Mouse (Mus musculus) stomach, embryonic 16.5 days (tissue): ENCODE results near the gene Rdh19. TPM values are rescaled to one million over a fixed set of nuclear protein-coding genes. Genes with fewer than 3 reads are reported as not detected.
"Not testable (repeated sequence)": the region's sequence is repeated elsewhere in the genome, so short reads cannot be mapped to it uniquely, and the experiment has no call there.

Source experiments
- ATAC-seq: fragments of 200-750 bp; cut with Nextera tagmentation; 2 replicates; pipeline ENCODE4 v1.8.0; 2017; ENCODE audit warnings: moderate number of reproducible peaks, moderate TSS enrichment; ENCODE audit not compliant: insufficient read depth, low FRiP score
- H3K27ac ChIP-seq: fragments of 300-500 bp; sonication (generic); 2 replicates; pipeline ENCODE4 v1.5.1; 2014; ENCODE audit warnings: low read length
- H3K27me3 ChIP-seq: fragments of 300-500 bp; sonication (generic); 2 replicates; pipeline ENCODE4 v1.6.1; 2014; ENCODE audit warnings: low read length, control low read depth, mixed read lengths; ENCODE audit not compliant: control insufficient read depth, insufficient read depth
- H3K36me3 ChIP-seq: fragments of 300-500 bp; sonication (generic); 2 replicates; pipeline ENCODE4 v1.6.1; 2014; ENCODE audit warnings: low read length; ENCODE audit not compliant: control insufficient read depth, insufficient read depth
- H3K4me1 ChIP-seq: fragments of 300-500 bp; sonication (generic); 2 replicates; pipeline ENCODE4 v1.6.1; 2014; ENCODE audit warnings: low read length, control low read depth, mixed read lengths; ENCODE audit not compliant: control insufficient read depth, insufficient read depth
- H3K4me2 ChIP-seq: fragments of 300-500 bp; sonication (generic); 2 replicates; pipeline ENCODE4 v1.6.1; 2014; ENCODE audit warnings: low read depth, low read length, mixed read lengths
- H3K4me3 ChIP-seq: fragments of 300-500 bp; sonication (generic); replicated peaks from 2 replicates; pipeline ENCODE4 v1.5.1; 2014; ENCODE audit warnings: mild to moderate bottlenecking, low read length
- H3K9ac ChIP-seq: fragments of 300-500 bp; sonication (generic); 2 replicates; pipeline ENCODE4 v1.6.1; 2014; ENCODE audit warnings: low read length
- H3K9me3 ChIP-seq: fragments of 300-500 bp; sonication (generic); replicated peaks from 2 replicates; pipeline ENCODE4 v1.6.1; 2016; ENCODE audit warnings: low read length, control low read depth; ENCODE audit not compliant: control insufficient read depth
- WGBS: fragments of 180-500 bp; shearing (Covaris S2); extraction: QIAGEN DNeasy Blood & Tissue Kit; methylation state at CpG from one replicate; pipeline ENCODE4 v1.1.7; 2014; 5-methylcytosine and 5-hydroxymethylcytosine counted together
- polyA plus RNA-seq: library from polyadenylated mRNA; unstranded; fragments of >200 nt; fragmentation: Nextera tagmentation; extraction: Ambion mirVana; gene quantifications from 2 replicates; pipeline ENCODE4 v1.2.1, GENCODE M21; 2015

Rdh19 gene
- polyA plus RNA-seq, 1 experiment from 2014 or later: not detected

GRCm38 (mm10) chr10:127829121-127829520, 20.6 kb upstream of the Rdh19 start:
- WGBS: 70% methylated on average over 3 of the region's 3 CpGs
- no peak for ATAC-seq
- Histone ChIP-seq H3K4me3 (no peak overlapping the region), H3K9ac (no peak overlapping the region), H3K27ac (no peak overlapping the region), H3K27me3 (no peaks in the 10 kb centered on the region), H3K4me1 (no peaks in the 10 kb centered on the region), H3K36me3 (no peaks in the 10 kb centered on the region), H3K9me3 (no peaks in the 10 kb centered on the region), H3K4me2 (no peak overlapping the region)

GRCm38 (mm10) chr10:127834186-127834585, 15.5 kb upstream of the Rdh19 start:
- H3K27me3 ChIP-seq, H3K9ac ChIP-seq, H3K4me1 ChIP-seq, ATAC-seq, H3K4me3 ChIP-seq, H3K27ac ChIP-seq, H3K4me2 ChIP-seq, H3K36me3 ChIP-seq, H3K9me3 ChIP-seq: not testable (repeated sequence)
- 92% methylated on average over 1 of the region's 1 CpGs for WGBS

- no peak overlapping the region for H3K4me3 ChIP-seq
- H3K4me1 ChIP-seq: no peaks in the 10 kb centered on the region
- H3K36me3 ChIP-seq: no peaks in the 10 kb centered on the region
- ATAC-seq: no peak
- H3K4me2 ChIP-seq: no peak overlapping the region
- H3K27ac ChIP-seq: no peak overlapping the region
- no peaks in the 10 kb centered on the region for H3K9me3 ChIP-seq
- WGBS: 67% methylated on average over 5 of the region's 5 CpGs
- no peaks in the 10 kb centered on the region for H3K27me3 ChIP-seq
- no peak overlapping the region for H3K9ac ChIP-seq
Measured at GRCm38 (mm10) chr10:127835292-127835691, 14.4 kb upstream of the Rdh19 start.

GRCm38 (mm10) chr10:127837793-127838192, 11.9 kb upstream of the Rdh19 start:
- H3K4me3 ChIP-seq, H3K27me3 ChIP-seq, H3K4me1 ChIP-seq, H3K36me3 ChIP-seq, H3K27ac ChIP-seq, ATAC-seq, H3K4me2 ChIP-seq, H3K9ac ChIP-seq, H3K9me3 ChIP-seq: not testable (repeated sequence)
- 92% methylated on average over 5 of the region's 5 CpGs for WGBS

- no peak overlapping the region for H3K4me3 ChIP-seq
- H3K4me1 ChIP-seq: no peaks in the 10 kb centered on the region
- WGBS: 91% methylated on average over 2 of the region's 2 CpGs
- H3K27ac ChIP-seq: no peak overlapping the region
- H3K36me3 ChIP-seq: no peaks in the 10 kb centered on the region
- no peak for ATAC-seq
- no peak overlapping the region for H3K4me2 ChIP-seq
- no peak overlapping the region for H3K9ac ChIP-seq
- no peaks in the 10 kb centered on the region for H3K9me3 ChIP-seq
- H3K27me3 ChIP-seq: no peaks in the 10 kb centered on the region
Measured at GRCm38 (mm10) chr10:127838539-127838938, 11.2 kb upstream of the Rdh19 start.

- H3K4me1 ChIP-seq: no peaks in the 10 kb centered on the region
- no peak for ATAC-seq
Measured at GRCm38 (mm10) chr10:127840776-127841175, 9.0 kb upstream of the Rdh19 start.

GRCm38 (mm10) chr10:127845945-127846344, 3.8 kb upstream of the Rdh19 start:
- H3K9me3 ChIP-seq, H3K27me3 ChIP-seq, H3K4me3 ChIP-seq, H3K9ac ChIP-seq, H3K27ac ChIP-seq, ATAC-seq, H3K4me1 ChIP-seq, H3K36me3 ChIP-seq, H3K4me2 ChIP-seq: not testable (repeated sequence)
- 85% methylated on average over 5 of the region's 5 CpGs for WGBS

More at GRCm38 (mm10) chr10:127840776-127841175, 9.0 kb upstream of the Rdh19 start:
- 74% methylated on average over 2 of the region's 2 CpGs for WGBS
- Histone ChIP-seq H3K9me3 (no peaks in the 10 kb centered on the region), H3K4me2 (no peak overlapping the region), H3K27ac (no peak overlapping the region), H3K36me3 (no peaks in the 10 kb centered on the region), H3K9ac (no peak overlapping the region), H3K4me3 (no peak overlapping the region), H3K27me3 (no peaks in the 10 kb centered on the region)

- no peak for ATAC-seq
- Histone ChIP-seq H3K4me2 (no peak overlapping the region), H3K9ac (no peak overlapping the region), H3K36me3 (no peaks in the 10 kb centered on the region), H3K27me3 (no peaks in the 10 kb centered on the region), H3K4me1 (no peaks in the 10 kb centered on the region), H3K4me3 (no peak overlapping the region), H3K27ac (no peak overlapping the region), H3K9me3 (no peaks in the 10 kb centered on the region)
- WGBS: 80% methylated on average over 1 of the region's 1 CpGs
Measured at GRCm38 (mm10) chr10:127848089-127848488, 1.6 kb upstream of the Rdh19 start.

- H3K4me1 ChIP-seq: no peaks in the 10 kb centered on the region
- H3K4me3 ChIP-seq: no peak overlapping the region
- no peak for ATAC-seq
Measured at GRCm38 (mm10) chr10:127856376-127856775, 6.6 kb downstream of the Rdh19 start.

GRCm38 (mm10) chr10:127864931-127865330, 15.2 kb downstream of the Rdh19 start:
- H3K4me2 ChIP-seq: no peak overlapping the region
- no peaks in the 10 kb centered on the region for H3K36me3 ChIP-seq
- H3K4me1 ChIP-seq: no peaks in the 10 kb centered on the region
- no peaks in the 10 kb centered on the region for H3K9me3 ChIP-seq
- ATAC-seq: no peak
- H3K9ac ChIP-seq: no peak overlapping the region
- H3K27me3 ChIP-seq: no peaks in the 10 kb centered on the region
- H3K4me3 ChIP-seq: no peak overlapping the region
- H3K27ac ChIP-seq: no peak overlapping the region

More at GRCm38 (mm10) chr10:127856376-127856775, 6.6 kb downstream of the Rdh19 start:
- Histone ChIP-seq H3K9me3 (0 out of 2 replicates have a peak, but pooled peaks cover 3% of the 10 kb centered on the region), H3K27ac (no peak overlapping the region), H3K9ac (no peak overlapping the region), H3K4me2 (no peak overlapping the region), H3K27me3 (no peaks in the 10 kb centered on the region), H3K36me3 (no peaks in the 10 kb centered on the region)
